Mouse (Mus musculus) lung, embryonic 15.5 days (tissue): ENCODE measurements around the gene Faim2. TPM values are rescaled to one million over a fixed set of nuclear protein-coding genes. Genes with fewer than 3 reads are reported as not detected.

Experiments used
- ATAC-seq: fragments of 200-750 bp; cut with Nextera tagmentation; 2 replicates; pipeline ENCODE4 v1.8.0; 2017; ENCODE audit warnings: moderate number of reproducible peaks, borderline replicate concordance; ENCODE audit not compliant: low FRiP score, low TSS enrichment; ENCODE audit errors: extremely low read depth
- H3K27ac ChIP-seq: fragments of 300-500 bp; sonication (generic); 2 replicates; pipeline ENCODE4 v1.5.1; 2015; ENCODE audit warnings: moderate library complexity, mild to moderate bottlenecking, inconsistent platforms
- H3K27me3 ChIP-seq: fragments of 300-500 bp; sonication (generic); 2 replicates; pipeline ENCODE4 v1.6.1; 2015; ENCODE audit warnings: inconsistent platforms
- H3K36me3 ChIP-seq: fragments of 300-500 bp; sonication (generic); 2 replicates; pipeline ENCODE4 v1.6.1; 2015; ENCODE audit warnings: inconsistent platforms
- H3K4me1 ChIP-seq: fragments of 300-500 bp; sonication (generic); 2 replicates; pipeline ENCODE4 v1.6.1; 2015; ENCODE audit warnings: inconsistent platforms
- H3K4me2 ChIP-seq: fragments of 300-500 bp; sonication (generic); 2 replicates; pipeline ENCODE4 v1.6.1; 2015; ENCODE audit warnings: inconsistent platforms, mild to moderate bottlenecking, moderate library complexity
- H3K4me3 ChIP-seq: fragments of 300-500 bp; sonication (generic); 2 replicates; pipeline ENCODE4 v1.5.1; 2015; ENCODE audit warnings: mild to moderate bottlenecking, inconsistent platforms
- H3K9ac ChIP-seq: fragments of 300-500 bp; sonication (generic); 2 replicates; pipeline ENCODE4 v1.6.1; 2015; ENCODE audit warnings: inconsistent platforms
- H3K9me3 ChIP-seq: fragments of 300-500 bp; sonication (generic); 2 replicates; pipeline ENCODE4 v1.6.1; 2016; ENCODE audit warnings: inconsistent platforms
- WGBS: fragments of 180-500 bp; shearing (Covaris S2); methylation state at CpG from one replicate; pipeline ENCODE4 v1.1.7; 2015; 5-methylcytosine and 5-hydroxymethylcytosine counted together
- polyA plus RNA-seq: library from polyadenylated mRNA; unstranded; fragments of >200 nt; fragmentation: Nextera tagmentation; extraction: Ambion mirVana; gene quantifications from 2 replicates; pipeline ENCODE4 v1.2.1, GENCODE M21; 2015

The Faim2 gene
- polyA plus RNA-seq, 1 experiment from 2014 or later: 1.4 TPM

- no peak overlapping the region for H3K9ac ChIP-seq
- no peaks in the 10 kb centered on the region for H3K36me3 ChIP-seq
- 48% methylated on average over 11 of the region's 11 CpGs for WGBS
- no peak overlapping the region for H3K4me2 ChIP-seq
- no peaks in the 10 kb centered on the region for H3K4me1 ChIP-seq
- H3K9me3 ChIP-seq: no peaks in the 10 kb centered on the region
- ATAC-seq: no peak
- no peak overlapping the region for H3K27ac ChIP-seq
- H3K4me3 ChIP-seq: no peak overlapping the region
- H3K27me3 ChIP-seq: no peaks in the 10 kb centered on the region
These were observed 9.2 kb upstream of the Faim2 start for GRCm38 (mm10) chr15:99536889-99537862.

- H3K36me3 ChIP-seq: no peaks in the 10 kb centered on the region
- H3K27me3 ChIP-seq: peaks cover 22% of the 10 kb centered on the region; the same call in 1 of the 2 replicates
- no peaks in the 10 kb centered on the region for H3K9me3 ChIP-seq
- peaks cover 10% of the 10 kb centered on the region for H3K4me1 ChIP-seq
- H3K27ac ChIP-seq: no peak overlapping the region
- no peak for ATAC-seq
- WGBS: 55% methylated on average over 3 of the region's 3 CpGs
- no peak overlapping the region for H3K9ac ChIP-seq
- H3K4me2 ChIP-seq: no peak overlapping the region
- H3K4me3 ChIP-seq: no peak overlapping the region
These were observed 4.1 kb upstream of the Faim2 start for GRCm38 (mm10) chr15:99532023-99532422.

GRCm38 (mm10) chr15:99531146-99531545 is 3.2 kb upstream of the Faim2 start:
- Histone ChIP-seq H3K4me2 (no peak overlapping the region), H3K36me3 (no peaks in the 10 kb centered on the region), H3K4me3 (no peak overlapping the region), H3K9me3 (no peaks in the 10 kb centered on the region), H3K9ac (no peak overlapping the region), H3K27me3 (peaks cover 29% of the 10 kb centered on the region; the same call in 1 of the 2 replicates), H3K27ac (no peak overlapping the region), H3K4me1 (peaks cover 18% of the 10 kb centered on the region)
- no peak for ATAC-seq
- WGBS: 20% methylated on average over 6 of the region's 6 CpGs

DNA sequence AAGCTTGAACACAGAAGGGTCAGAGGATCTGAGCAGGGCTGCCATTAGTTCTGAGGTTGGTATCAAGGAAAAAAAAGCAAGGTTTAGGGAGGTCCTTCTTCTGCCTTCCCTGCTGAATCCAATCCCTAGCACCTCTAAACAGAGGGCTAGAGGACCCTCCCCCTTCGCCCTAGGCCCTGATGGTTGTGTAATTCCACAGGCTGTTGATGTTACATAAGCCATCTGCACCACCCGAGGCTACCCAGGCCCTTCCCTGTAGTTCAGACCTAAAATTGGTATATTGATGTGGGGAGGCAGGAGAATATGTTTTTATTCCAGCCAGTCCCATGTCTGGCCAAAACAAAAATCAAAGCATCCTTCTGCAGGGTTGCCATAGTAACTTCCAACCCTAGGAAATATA is 1.3 kb downstream of the Faim2 start:
- peak overlapping the region; percentile 56 for H3K27ac ChIP-seq
- no peak overlapping the region for H3K9ac ChIP-seq
- H3K4me3 ChIP-seq: no peak overlapping the region
- H3K4me1 ChIP-seq: peaks cover 21% of the 10 kb centered on the region
- peaks cover 29% of the 10 kb centered on the region; the same call in 1 of the 2 replicates for H3K27me3 ChIP-seq
- 29% methylated on average over 2 of the region's 2 CpGs for WGBS
- H3K36me3 ChIP-seq: no peaks in the 10 kb centered on the region
- no peaks in the 10 kb centered on the region for H3K9me3 ChIP-seq
- peak; percentile 90 for ATAC-seq
- H3K4me2 ChIP-seq: no peak overlapping the region

GRCm38 (mm10) chr15:99520306-99520705 is 7.7 kb downstream of the Faim2 start:
- Histone ChIP-seq H3K9ac (no peak overlapping the region), H3K4me3 (no peak overlapping the region), H3K36me3 (no peaks in the 10 kb centered on the region), H3K27me3 (no peaks in the 10 kb centered on the region), H3K4me2 (no peak overlapping the region), H3K27ac (no peak overlapping the region), H3K9me3 (no peaks in the 10 kb centered on the region), H3K4me1 (0 out of 2 replicates have a peak, but pooled peaks cover 10% of the 10 kb centered on the region)
- no peak for ATAC-seq
- WGBS: 69% methylated on average over 7 of the region's 7 CpGs

DNA sequence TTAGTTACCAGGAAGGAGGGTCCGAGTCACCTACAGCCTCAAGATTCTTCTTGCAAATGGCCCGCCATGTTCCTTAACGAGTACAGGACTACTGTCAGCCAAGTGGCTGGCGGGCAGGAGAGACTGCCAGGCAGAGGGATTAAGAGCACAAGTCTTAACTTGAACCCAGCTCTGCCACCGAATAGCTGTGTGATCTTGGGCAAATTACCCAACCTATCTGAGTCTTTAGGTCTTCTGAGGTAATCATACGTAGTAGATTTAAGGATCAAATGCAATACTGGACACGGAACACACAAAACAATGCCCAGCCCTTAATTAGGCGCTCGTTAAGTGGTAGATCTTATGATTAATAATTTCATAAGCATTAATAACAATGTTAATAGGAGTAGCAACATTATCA is 8.3 kb downstream of the Faim2 start:
- ATAC-seq: no peak
- no peak overlapping the region for H3K27ac ChIP-seq
- 0 out of 2 replicates have a peak, but pooled peaks cover 10% of the 10 kb centered on the region for H3K4me1 ChIP-seq
- H3K36me3 ChIP-seq: no peaks in the 10 kb centered on the region
- WGBS: 92% methylated on average over 9 of the region's 9 CpGs
- no peak overlapping the region for H3K4me3 ChIP-seq
- no peak overlapping the region for H3K4me2 ChIP-seq
- H3K27me3 ChIP-seq: no peaks in the 10 kb centered on the region
- H3K9me3 ChIP-seq: no peaks in the 10 kb centered on the region
- no peak overlapping the region for H3K9ac ChIP-seq

- Histone ChIP-seq H3K27ac (no peak overlapping the region), H3K36me3 (no peaks in the 10 kb centered on the region), H3K9me3 (no peaks in the 10 kb centered on the region), H3K9ac (no peak overlapping the region), H3K4me3 (no peak overlapping the region), H3K4me1 (0 out of 2 replicates have a peak, but pooled peaks cover 10% of the 10 kb centered on the region), H3K27me3 (no peaks in the 10 kb centered on the region), H3K4me2 (no peak overlapping the region)
- ATAC-seq: no peak
- WGBS: 45% methylated on average over 7 of the region's 7 CpGs
These were observed 10.2 kb downstream of the Faim2 start for GRCm38 (mm10) chr15:99517715-99518114.

- no peak overlapping the region for H3K4me2 ChIP-seq
- H3K27me3 ChIP-seq: no peaks in the 10 kb centered on the region
- peaks cover 14% of the 10 kb centered on the region; the same call in 1 of the 2 replicates for H3K4me1 ChIP-seq
- WGBS: 35% methylated on average over 8 of the region's 8 CpGs
- ATAC-seq: no peak
- no peaks in the 10 kb centered on the region for H3K9me3 ChIP-seq
- H3K9ac ChIP-seq: no peak overlapping the region
- H3K36me3 ChIP-seq: no peaks in the 10 kb centered on the region
- H3K27ac ChIP-seq: no peak overlapping the region
- no peak overlapping the region for H3K4me3 ChIP-seq
These were observed 11.2 kb downstream of the Faim2 start for GRCm38 (mm10) chr15:99516715-99517114.

GRCm38 (mm10) chr15:99511797-99512525 is 16.0 kb downstream of the Faim2 start:
- ATAC-seq: no peak
- H3K9me3 ChIP-seq: no peaks in the 10 kb centered on the region
- H3K4me2 ChIP-seq: no peak overlapping the region
- H3K27ac ChIP-seq: no peak overlapping the region
- H3K4me3 ChIP-seq: no peak overlapping the region
- peaks cover 18% of the 10 kb centered on the region for H3K4me1 ChIP-seq
- no peaks in the 10 kb centered on the region for H3K36me3 ChIP-seq
- no peaks in the 10 kb centered on the region for H3K27me3 ChIP-seq
- H3K9ac ChIP-seq: no peak overlapping the region
- 74% methylated on average over 15 of the region's 15 CpGs for WGBS

GRCm38 (mm10) chr15:99510621-99511020 is 17.3 kb downstream of the Faim2 start:
- no peaks in the 10 kb centered on the region for H3K36me3 ChIP-seq
- no peak overlapping the region for H3K4me3 ChIP-seq
- H3K4me2 ChIP-seq: no peak overlapping the region
- peak overlapping the region; percentile 29; the same call in 1 of the 2 replicates for H3K27ac ChIP-seq
- WGBS: 78% methylated on average over 3 of the region's 3 CpGs
- no peaks in the 10 kb centered on the region for H3K27me3 ChIP-seq
- H3K9me3 ChIP-seq: no peaks in the 10 kb centered on the region
- H3K9ac ChIP-seq: no peak overlapping the region
- H3K4me1 ChIP-seq: peaks cover 24% of the 10 kb centered on the region
- no peak for ATAC-seq

GRCm38 (mm10) chr15:99509840-99510239 is 18.1 kb downstream of the Faim2 start:
- peaks cover 31% of the 10 kb centered on the region for H3K4me1 ChIP-seq
- no peak overlapping the region for H3K9ac ChIP-seq
- no peaks in the 10 kb centered on the region for H3K27me3 ChIP-seq
- H3K36me3 ChIP-seq: no peaks in the 10 kb centered on the region
- 43% methylated on average over 7 of the region's 7 CpGs for WGBS
- 0 out of 2 replicates have a peak overlapping the region, but pooled peaks have one; percentile 29 for H3K27ac ChIP-seq
- no peak overlapping the region for H3K4me2 ChIP-seq
- ATAC-seq: no peak
- no peaks in the 10 kb centered on the region for H3K9me3 ChIP-seq
- no peak overlapping the region for H3K4me3 ChIP-seq
